Mouse (Mus musculus) hindbrain, postnatal 0 days (tissue): ENCODE measurements around the gene Tvp23a. TPM values are rescaled to one million over a fixed set of nuclear protein-coding genes. Genes with fewer than 3 reads are reported as not detected.

Source experiments
- ATAC-seq: fragments of 200-750 bp; cut with Nextera tagmentation; 2 replicates; pipeline ENCODE4 v1.8.0; 2017; ENCODE audit warnings: mild to moderate bottlenecking, moderate TSS enrichment, moderate library complexity
- DNase-seq: peaks from one replicate; pipeline ENCODE4 v3.0.0-alpha.2; 2015; ENCODE audit warnings: low spot score
- H3K27ac ChIP-seq: fragments of 300-500 bp; sonication (generic); 2 replicates; pipeline ENCODE4 v1.5.1; 2014; ENCODE audit warnings: mild to moderate bottlenecking
- H3K27me3 ChIP-seq: fragments of 300-500 bp; sonication (generic); 2 replicates; pipeline ENCODE4 v1.6.1; 2014; ENCODE audit warnings: low read length, mixed read lengths; ENCODE audit not compliant: insufficient read depth
- H3K36me3 ChIP-seq: fragments of 300-500 bp; sonication (generic); 2 replicates; pipeline ENCODE4 v1.6.1; 2014; ENCODE audit warnings: low read length, mixed read lengths; ENCODE audit not compliant: insufficient read depth
- H3K4me1 ChIP-seq: fragments of 300-500 bp; sonication (generic); 2 replicates; pipeline ENCODE4 v1.6.1; 2014; ENCODE audit warnings: antibody characterized with exemption, low read length, mixed read lengths; ENCODE audit not compliant: insufficient read depth
- H3K4me2 ChIP-seq: fragments of 300-500 bp; sonication (generic); 2 replicates; pipeline ENCODE4 v1.6.1; 2014; ENCODE audit warnings: low read depth, mild to moderate bottlenecking, low read length, moderate library complexity, mixed read lengths
- H3K4me3 ChIP-seq: fragments of 300-500 bp; sonication (generic); 2 replicates; pipeline ENCODE4 v1.5.1; 2014; ENCODE audit warnings: low read length
- H3K9ac ChIP-seq: fragments of 300-500 bp; sonication (generic); replicated peaks from 2 replicates; pipeline ENCODE4 v1.6.1; 2014; ENCODE audit warnings: mild to moderate bottlenecking, low read length, moderate library complexity, mixed read lengths
- H3K9me3 ChIP-seq: fragments of 300-500 bp; sonication (generic); 2 replicates; pipeline ENCODE4 v1.6.1; 2016; ENCODE audit warnings: low read length, mixed read lengths
- CTCF ChIP-seq: IDR thresholded peaks from 2 replicates; pipeline ENCODE4 v1.5.1; 2016; ENCODE audit warnings: antibody characterized with exemption, control low read depth, low read depth
- WGBS: fragments of 180-500 bp; shearing (Covaris S2); extraction: QIAGEN DNeasy Blood & Tissue Kit; methylation state at CpG from one replicate; pipeline ENCODE4 v1.1.7; 2014; 5-methylcytosine and 5-hydroxymethylcytosine counted together
- polyA plus RNA-seq: library from polyadenylated mRNA; unstranded; fragments of >200 nt; fragmentation: Nextera tagmentation; extraction: Ambion mirVana; gene quantifications from 2 replicates; pipeline ENCODE4 v1.2.1, GENCODE M21; 2015
- total RNA-seq: library from RNA; depleted of rRNA; stranded (reverse); fragments of >200 nt; gene quantifications from 2 replicates; pipeline ENCODE4 v1.2.3, GENCODE M21; 2014

Gene Tvp23a
- total and polyA plus RNA-seq, 2 experiments from 2014 or later = 38.5 to 75.5 TPM

DNA sequence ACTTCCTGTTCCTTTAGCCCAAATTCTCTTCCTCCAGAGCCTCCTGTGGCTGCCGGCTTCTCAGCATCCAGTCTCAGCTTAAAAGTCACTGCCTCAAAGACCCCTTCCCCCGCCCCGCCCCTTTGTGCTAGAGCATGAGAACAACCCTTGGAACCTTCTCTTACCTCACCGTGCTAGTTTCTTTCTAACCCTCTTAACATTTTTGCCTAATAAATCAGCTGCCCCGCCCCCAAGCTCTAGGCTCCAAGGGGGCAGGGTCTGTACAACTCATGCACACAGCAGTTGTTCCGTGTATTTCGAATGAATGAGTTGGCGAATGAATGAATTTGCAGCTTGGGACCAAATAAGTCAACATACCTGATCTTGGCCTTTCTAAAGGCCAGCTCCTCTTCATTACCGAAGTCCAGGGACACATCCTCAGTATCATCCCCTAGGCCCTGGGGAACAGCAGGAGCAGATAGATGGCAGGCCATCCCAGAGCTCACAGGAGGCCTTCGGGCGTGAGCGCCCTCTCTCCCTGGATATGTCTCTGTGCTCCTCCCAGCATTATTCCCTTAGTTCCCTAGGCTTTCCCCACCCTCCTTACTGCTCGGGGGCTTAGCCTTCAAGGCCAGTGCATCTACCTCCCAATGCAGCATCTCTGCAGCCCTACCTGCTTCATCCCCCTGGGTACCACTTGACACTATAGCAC lies 444 bp downstream of the Tvp23a start:
- H3K9me3 ChIP-seq = no peaks in the 10 kb centered on the region
- H3K27ac ChIP-seq = peak overlapping the region; percentile 71
- H3K4me3 ChIP-seq = peak overlapping the region; percentile 54
- no peak; the same call in 1 of the 2 replicates for TF ChIP-seq CTCF
- 9% methylated on average over 13 of the region's 13 CpGs for WGBS
- H3K36me3 ChIP-seq = no peaks in the 10 kb centered on the region
- peak; percentile 82 for ATAC-seq
- H3K9ac ChIP-seq = peak overlapping the region; percentile 61
- peak overlapping the region; percentile 70 for H3K4me2 ChIP-seq
- peaks cover 15% of the 10 kb centered on the region for H3K4me1 ChIP-seq
- peak; percentile 41 for DNase-seq
- H3K27me3 ChIP-seq = no peaks in the 10 kb centered on the region

DNA sequence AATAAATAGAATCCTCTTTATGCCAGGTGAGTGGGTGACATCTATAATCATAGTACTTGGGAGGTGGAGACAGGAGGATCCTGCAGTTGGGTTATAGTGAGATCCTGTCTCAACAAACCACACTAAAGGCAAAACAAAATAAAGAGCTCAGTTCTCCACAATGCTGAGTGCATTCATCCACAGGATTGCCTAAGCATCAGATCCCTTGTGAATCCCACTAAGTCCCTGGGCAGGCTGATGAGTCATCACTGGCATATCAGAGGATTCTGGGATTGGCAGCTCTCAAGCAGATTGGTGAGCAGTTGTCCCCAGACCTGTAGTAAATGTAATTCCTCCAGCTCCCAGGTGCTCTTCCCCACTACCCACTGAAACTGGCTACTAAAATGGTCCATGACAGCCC lies 3.4 kb downstream of the Tvp23a start:
- H3K36me3 ChIP-seq = no peaks in the 10 kb centered on the region
- no peak overlapping the region for H3K27ac ChIP-seq
- ATAC-seq (no peak), DNase-seq (no peak)
- no peaks in the 10 kb centered on the region for H3K9me3 ChIP-seq
- H3K27me3 ChIP-seq = no peaks in the 10 kb centered on the region
- no peak overlapping the region for H3K4me2 ChIP-seq
- H3K9ac ChIP-seq = no peak overlapping the region
- no peak for TF ChIP-seq CTCF
- H3K4me3 ChIP-seq = no peak overlapping the region
- H3K4me1 ChIP-seq = peaks cover 15% of the 10 kb centered on the region

DNA sequence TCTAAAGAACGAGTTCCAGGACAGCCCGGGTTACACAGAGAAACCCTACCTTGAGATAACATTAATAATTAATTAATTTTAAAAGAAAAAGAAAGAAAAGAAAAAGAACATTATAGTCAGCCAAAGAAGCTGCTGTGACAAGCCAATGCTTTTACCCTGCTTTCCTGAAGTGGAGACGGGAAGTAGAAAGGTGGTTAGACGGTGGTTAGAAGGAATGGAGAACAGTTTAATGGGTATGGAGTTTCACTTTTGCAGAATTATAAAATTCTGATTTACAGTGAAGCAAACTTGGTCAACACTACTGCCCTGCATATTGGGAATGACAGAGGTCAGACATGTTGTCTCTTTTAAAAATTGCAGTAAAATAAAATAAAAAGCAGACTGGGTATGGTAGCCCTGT lies 5.4 kb downstream of the Tvp23a start:
- no peak for DNase-seq
- WGBS = 91% methylated on average over 4 of the region's 4 CpGs
- no peak overlapping the region for H3K4me3 ChIP-seq
- no peak overlapping the region for H3K9ac ChIP-seq
- H3K9me3 ChIP-seq = no peaks in the 10 kb centered on the region
- no peak for TF ChIP-seq CTCF
- no peak overlapping the region for H3K27ac ChIP-seq
- peaks cover 10% of the 10 kb centered on the region; the same call in 1 of the 2 replicates for H3K4me1 ChIP-seq
- H3K27me3 ChIP-seq = no peaks in the 10 kb centered on the region
- no peak overlapping the region for H3K4me2 ChIP-seq
- no peaks in the 10 kb centered on the region for H3K36me3 ChIP-seq
- no peak for ATAC-seq

DNA sequence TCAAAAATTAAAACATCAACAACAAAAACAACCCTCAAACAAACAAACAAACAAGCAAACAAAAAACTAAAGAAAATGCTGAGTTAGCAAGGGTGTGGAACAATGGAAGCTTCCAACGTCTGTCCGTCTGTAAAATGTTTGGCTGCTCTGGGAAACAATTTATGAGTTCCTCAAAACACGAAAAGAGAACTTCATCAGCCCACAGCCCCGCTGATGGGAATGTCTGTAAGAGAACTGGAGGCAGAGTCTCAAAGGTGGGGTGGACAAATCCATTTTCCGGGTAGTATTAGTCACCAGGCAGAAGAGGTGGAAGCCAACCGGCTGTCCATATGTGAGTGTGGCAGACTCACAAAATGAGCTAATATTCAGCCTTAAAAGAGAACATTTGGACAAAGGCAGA lies 5.8 kb downstream of the Tvp23a start:
- Histone ChIP-seq H3K27ac (no peak overlapping the region), H3K27me3 (no peaks in the 10 kb centered on the region), H3K4me3 (no peak overlapping the region), H3K36me3 (no peaks in the 10 kb centered on the region), H3K4me2 (no peak overlapping the region), H3K4me1 (peaks cover 10% of the 10 kb centered on the region; the same call in 1 of the 2 replicates), H3K9me3 (no peaks in the 10 kb centered on the region), H3K9ac (no peak overlapping the region)
- DNase-seq = no peak
- no peak for TF ChIP-seq CTCF
- WGBS = 87% methylated on average over 6 of the region's 6 CpGs
- ATAC-seq = no peak

DNA sequence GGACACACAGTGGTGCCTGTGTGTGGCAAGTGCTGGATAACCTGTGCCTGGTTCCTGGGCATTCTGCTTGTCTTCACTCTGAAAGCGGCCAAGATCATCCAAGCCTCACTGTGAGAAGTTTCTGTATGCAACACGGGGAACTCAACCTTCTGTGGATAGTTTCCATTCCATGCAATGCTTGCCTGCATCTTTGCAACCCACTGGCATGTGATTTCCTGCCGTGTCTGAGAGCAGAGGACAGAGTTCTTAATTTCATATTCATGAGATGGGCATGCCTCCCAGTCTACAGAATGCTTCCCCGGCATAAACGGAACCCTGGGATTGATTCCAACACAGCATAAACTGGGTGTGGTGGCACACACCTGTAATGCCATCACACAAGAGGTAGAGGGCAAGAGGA lies 9.1 kb downstream of the Tvp23a start:
- H3K4me1 ChIP-seq = no peaks in the 10 kb centered on the region; the same call in 1 of the 2 replicates
- no peak overlapping the region for H3K9ac ChIP-seq

DNA sequence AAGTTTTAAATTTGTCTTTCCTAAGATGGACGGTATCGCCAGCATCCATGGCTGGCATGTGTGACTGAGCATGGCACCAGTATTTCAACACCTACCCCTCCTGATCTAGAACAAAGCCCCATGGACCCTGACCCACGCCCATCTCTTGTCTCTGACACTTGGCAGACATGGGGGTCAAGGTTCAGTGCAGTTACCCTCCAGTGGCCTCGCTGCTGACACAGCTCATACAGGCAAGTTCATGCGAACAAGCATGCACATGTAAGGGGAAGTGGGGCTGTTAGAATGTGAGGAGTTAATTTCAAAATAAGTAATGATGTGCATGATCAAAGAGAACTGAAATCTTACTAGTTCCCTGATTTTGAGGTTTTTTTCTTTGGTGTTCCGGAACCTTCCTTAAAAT lies 11.0 kb downstream of the Tvp23a start:
- H3K4me1 ChIP-seq = no peaks in the 10 kb centered on the region; the same call in 1 of the 2 replicates
- H3K9me3 ChIP-seq = no peaks in the 10 kb centered on the region
- ATAC-seq (no peak), DNase-seq (no peak)
- H3K27me3 ChIP-seq = no peaks in the 10 kb centered on the region
- no peak overlapping the region for H3K9ac ChIP-seq
- no peaks in the 10 kb centered on the region for H3K36me3 ChIP-seq
- no peak overlapping the region for H3K27ac ChIP-seq
- H3K4me2 ChIP-seq = no peak overlapping the region
- no peak overlapping the region for H3K4me3 ChIP-seq
- 85% methylated on average over 6 of the region's 6 CpGs for WGBS
- TF ChIP-seq CTCF = no peak

More for the DNA sequence above, 9.1 kb downstream of the Tvp23a start:
- Histone ChIP-seq H3K36me3 (no peaks in the 10 kb centered on the region), H3K9me3 (no peaks in the 10 kb centered on the region), H3K27ac (no peak overlapping the region), H3K4me2 (no peak overlapping the region), H3K27me3 (no peaks in the 10 kb centered on the region), H3K4me3 (no peak overlapping the region)
- no peak for ATAC-seq
- no peak for TF ChIP-seq CTCF
- no peak for DNase-seq
- 65% methylated on average over 5 of the region's 5 CpGs for WGBS

DNA sequence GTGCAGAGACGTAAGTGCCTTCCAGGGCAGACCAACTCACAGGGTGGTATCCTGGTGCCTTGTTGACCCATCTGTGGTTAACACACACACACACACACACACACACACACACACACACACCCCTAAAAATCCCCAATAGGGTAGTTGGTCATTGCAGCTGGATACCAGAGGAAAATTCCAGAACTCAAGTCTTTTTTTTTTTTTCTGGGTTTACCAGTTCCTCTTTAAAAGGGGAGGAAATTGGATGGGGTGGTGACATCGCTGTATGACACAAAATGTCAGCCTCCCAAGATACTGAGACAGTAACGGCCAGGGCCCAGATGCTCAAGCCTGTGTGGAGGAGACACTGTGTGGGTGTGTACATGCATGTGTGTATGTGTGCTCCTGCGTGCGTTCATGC lies 13.8 kb downstream of the Tvp23a start:
- ATAC-seq = no peak
- no peaks in the 10 kb centered on the region for H3K27me3 ChIP-seq
- TF ChIP-seq CTCF = no peak
- WGBS = 86% methylated on average over 5 of the region's 5 CpGs
- H3K4me3 ChIP-seq = no peak overlapping the region
- DNase-seq = no peak
- H3K9me3 ChIP-seq = no peaks in the 10 kb centered on the region
- no peak overlapping the region for H3K27ac ChIP-seq
- no peak overlapping the region for H3K4me2 ChIP-seq
- H3K9ac ChIP-seq = no peak overlapping the region
- H3K4me1 ChIP-seq = no peaks in the 10 kb centered on the region
- no peaks in the 10 kb centered on the region for H3K36me3 ChIP-seq
